Mouse (Mus musculus) MEL (cell line): ENCODE results near the gene Gm28360. TPM values are rescaled to one million over a fixed set of nuclear protein-coding genes. Genes with fewer than 3 reads are reported as not detected.
A peak's percentile ranks its signal among the peaks of the same experiment; 100 is the strongest.
"Not testable (repeated sequence)": the region's sequence is repeated elsewhere in the genome, so short reads cannot be mapped to it uniquely, and the experiment has no call there.

Source experiments
- DNase-seq: peaks from one replicate; pipeline ENCODE4 v3.0.0; 2011; ENCODE audit warnings: low read depth, low spot score
- H3K27ac ChIP-seq: 2 replicates; pipeline ENCODE4 v1.5.1; 2012; ENCODE audit warnings: low read depth, mild to moderate bottlenecking, control low read depth, low read length, moderate library complexity; ENCODE audit not compliant: control insufficient read depth
- H3K27me3 ChIP-seq, 2 experiments: fragments of 150-350 bp in 1 of 2; sonication (generic) in 1 of 2; 2 replicates each; pipeline ENCODE4 v1.6.1; 2012; ENCODE audit warnings: low read length in 2 of 2, mild to moderate bottlenecking in 2 of 2, improper control_type of control experiment in 1 of 2, moderate library complexity in 1 of 2; ENCODE audit not compliant: insufficient read depth in 2 of 2, control insufficient read depth in 1 of 2
- H3K36me3 ChIP-seq, 2 experiments: 2 replicates each; pipeline ENCODE4 v1.6.1; 2012 to 2014; ENCODE audit warnings: low read length in 2 of 2, improper control_type of control experiment in 1 of 2, inconsistent platforms in 1 of 2, mild to moderate bottlenecking in 1 of 2; ENCODE audit not compliant: insufficient read depth in 2 of 2, control insufficient read depth in 1 of 2
- H3K4me1 ChIP-seq, 2 experiments: fragments of 150-350 bp in 1 of 2; sonication (generic) in 1 of 2; 2 replicates each; pipeline ENCODE4 v1.6.1; 2012; ENCODE audit warnings: low read length in 2 of 2, improper control_type of control experiment in 1 of 2, mild to moderate bottlenecking in 1 of 2; ENCODE audit not compliant: insufficient read depth in 2 of 2, control insufficient read depth in 1 of 2
- H3K4me3 ChIP-seq, 2 experiments: fragments of 150-350 bp in 1 of 2; sonication (generic) in 1 of 2; 2 replicates each; pipeline ENCODE4 v1.5.1; 2012; ENCODE audit warnings: low read depth in 2 of 2, low read length in 2 of 2, mild to moderate bottlenecking in 2 of 2, moderate library complexity in 2 of 2, control low read depth in 1 of 2, improper control_type of control experiment in 1 of 2; ENCODE audit not compliant: control insufficient read depth in 1 of 2, insufficient read depth in 1 of 2
- H3K79me2 ChIP-seq: 2 replicates; pipeline ENCODE4 v1.6.1; 2012; ENCODE audit warnings: mild to moderate bottlenecking, low read length, moderate library complexity; ENCODE audit not compliant: control insufficient read depth, poor library complexity, insufficient read depth
- H3K9ac ChIP-seq: 2 replicates; pipeline ENCODE4 v1.6.1; 2012; ENCODE audit warnings: low read depth, mild to moderate bottlenecking, control low read depth, low read length, moderate library complexity; ENCODE audit not compliant: control insufficient read depth, poor library complexity, severe bottlenecking
- H3K9me3 ChIP-seq: fragments of 150-350 bp; sonication (generic); replicated peaks from 2 replicates; pipeline ENCODE4 v1.6.1; 2012; ENCODE audit warnings: mild to moderate bottlenecking, low read length, improper control_type of control experiment, moderate library complexity; ENCODE audit not compliant: insufficient read depth
- ZNF384 ChIP-seq: IDR thresholded peaks from 2 replicates; pipeline ENCODE4 v1.6.1; 2012; ENCODE audit warnings: low read depth, mild to moderate bottlenecking, inconsistent platforms, low read length, improper control_type of control experiment
- polyA plus RNA-seq, 2 experiments: library from polyadenylated mRNA; stranded (reverse) in 1 of 2; unstranded in 1 of 2; fragments of >175 nt in 1 of 2; fragments of >200 nt in 1 of 2; gene quantifications; 2 replicates each; pipeline versions ENCODE4 v1.2.1 to v1.2.4; 2012; ENCODE audit warnings: low replicate concordance in 2 of 2, low read depth in 1 of 2; ENCODE audit not compliant: insufficient read length in 2 of 2, insufficient read depth in 1 of 2, missing spikeins in 1 of 2
- total RNA-seq: library from RNA; depleted of rRNA; stranded (reverse); fragments of 300-350 nt; gene quantifications from 2 replicates; pipeline ENCODE4 v1.2.3, GENCODE M21; 2012; rRNA removed

Gm28360 gene
- total RNA-seq (not detected in 2 replicates), polyA plus RNA-seq (not detected)

- H3K4me1 ChIP-seq, DNase-seq, H3K9ac ChIP-seq, H3K4me3 ChIP-seq, H3K79me2 ChIP-seq, H3K36me3 ChIP-seq, H3K27me3 ChIP-seq, H3K9me3 ChIP-seq, H3K27ac ChIP-seq: not testable (repeated sequence)
These were observed at the start of gene Gm28360 for GRCm38 (mm10) chr1:117829781-117830180. Gene Gm28360, plus strand, starts transcription at chr1:117830081.

- H3K36me3 ChIP-seq, H3K79me2 ChIP-seq, H3K27ac ChIP-seq, H3K9me3 ChIP-seq, H3K9ac ChIP-seq, H3K4me1 ChIP-seq, DNase-seq, H3K27me3 ChIP-seq, H3K4me3 ChIP-seq: not testable (repeated sequence)
These were observed 49.0 kb upstream of the Gm28360 start, which contains the start of gene B020011L13Rik for GRCm38 (mm10) chr1:117780833-117781232. Gene B020011L13Rik, plus strand, starts transcription at chr1:117781133.

DNA sequence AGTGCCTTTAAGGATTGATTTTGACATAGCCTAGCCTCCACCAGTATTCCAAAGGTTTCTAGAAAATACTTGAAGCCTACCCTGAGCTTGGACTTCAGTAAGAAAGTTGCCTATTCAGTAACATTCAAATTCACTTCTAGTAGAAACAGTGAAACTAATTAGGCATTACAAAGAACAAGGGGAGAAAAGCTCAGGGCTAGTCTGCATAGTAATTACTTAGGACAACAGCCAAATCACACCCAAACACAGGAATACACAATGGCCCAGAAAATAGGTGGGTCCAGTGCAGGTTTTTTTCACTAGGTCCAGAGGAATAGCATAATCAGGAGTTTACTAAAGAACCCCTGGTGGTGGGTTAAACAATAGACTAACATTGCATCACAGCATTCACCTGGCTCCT is 13.6 kb upstream of the Gm28360 start:
- H3K9me3 ChIP-seq, H3K9ac ChIP-seq, H3K4me3 ChIP-seq, H3K27me3 ChIP-seq, H3K79me2 ChIP-seq, H3K27ac ChIP-seq, H3K4me1 ChIP-seq, DNase-seq, H3K36me3 ChIP-seq: not testable (repeated sequence)

DNA sequence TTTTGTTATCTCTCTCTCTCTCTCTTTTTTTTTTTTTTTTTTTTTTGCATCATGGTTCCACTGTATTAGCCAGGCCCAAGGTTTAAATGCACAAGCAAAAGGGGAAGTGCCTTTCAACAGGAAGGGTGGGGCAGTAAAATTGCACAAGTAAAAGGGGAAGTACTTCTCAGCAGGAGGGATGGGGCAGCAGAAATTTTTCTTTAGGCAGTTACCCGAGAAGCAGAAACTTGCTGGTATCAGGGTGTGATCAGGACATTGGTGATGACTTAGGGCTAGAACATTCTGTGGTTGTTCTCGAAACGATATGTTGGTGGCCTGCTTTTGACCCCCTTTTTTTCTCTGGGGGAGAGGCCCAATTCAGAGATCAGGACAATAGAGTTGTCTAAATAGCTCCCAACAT is 21.8 kb downstream of the Gm28360 start:
- not testable (repeated sequence) for H3K9me3 ChIP-seq, H3K4me1 ChIP-seq
- TF ChIP-seq ZNF384 = peak; percentile 58; the same call in 1 of the 2 replicates
- TF ChIP-seq, all 39 proteins: peak for 1; not testable (repeated sequence) for 38
- H3K4me3 ChIP-seq, H3K36me3 ChIP-seq, H3K9ac ChIP-seq, H3K27ac ChIP-seq, H3K27me3 ChIP-seq, H3K79me2 ChIP-seq: not testable (repeated sequence)
- DNase-seq = peak; percentile 56

Other genes starting within 250 kb of the Gm28360 start
- gene Gm28363, start 132.9 kb upstream of the Gm28360 start, total RNA-seq = not detected in 2 replicates
- gene Gm28363, start 132.9 kb upstream of the Gm28360 start, polyA plus RNA-seq = not detected
- not detected in 2 replicates for gene B020011L13Rik, start 48.9 kb upstream of the Gm28360 start, total RNA-seq
- gene B020011L13Rik, start 48.9 kb upstream of the Gm28360 start, polyA plus RNA-seq = not detected
- not detected in 2 replicates for gene Gm28168, start 97.9 kb downstream of the Gm28360 start, total RNA-seq
- not detected for gene Gm28168, start 97.9 kb downstream of the Gm28360 start, polyA plus RNA-seq
- gene Gm7145, start 135.9 kb downstream of the Gm28360 start, total RNA-seq = not detected in 2 replicates
- gene Gm7145, start 135.9 kb downstream of the Gm28360 start, polyA plus RNA-seq = not detected